Mouse (Mus musculus): ENCODE measurements around the gene Crebl2. TPM values are rescaled to one million over a fixed set of nuclear protein-coding genes. Genes with fewer than 3 reads are reported as not detected.

Gene Crebl2
- total RNA-seq, 4 experiments from 2014 or later = 39.0 to 45.3 (median 42.1) TPM

- no peak for DNase-seq (ENCODE audit: low spot score in 2 of 2)
Measured at GRCm38 (mm10) chr6:134903891-134904884, 74.2 kb downstream of the Crebl2 start.

GRCm38 (mm10) chr6:134905811-134906210 lies 75.9 kb downstream of the Crebl2 start:
- no peak for DNase-seq (ENCODE audit: low spot score in 2 of 2)

Other genes with a start within 250 kb of the Crebl2 start
- gene Mansc1, start 197.7 kb upstream of the Crebl2 start, total RNA-seq (2022) = 10 to 100 TPM; 13.4 to 18.7 (median 14.5) TPM
- 10 to 100 TPM; 36.1 to 41.5 (median 38.2) TPM for gene Borcs5, start 190.6 kb upstream of the Crebl2 start, total RNA-seq (2022)
- gene Dusp16, start 37.5 kb upstream of the Crebl2 start, total RNA-seq (2022) = 10 to 100 TPM in 3 of 4 experiments, 1 to 10 TPM in 1; 9.9 to 16.3 (median 14.0) TPM
- 10 to 100 TPM; 22.9 to 26.3 (median 24.7) TPM for gene Gpr19, start 68.4 kb downstream of the Crebl2 start, total RNA-seq (2022)
- gene Cdkn1b, start 90.2 kb downstream of the Crebl2 start, total RNA-seq (2022) = 10 to 100 TPM; 36.6 to 39.0 (median 37.9) TPM
- gene Apold1, start 151.6 kb downstream of the Crebl2 start, total RNA-seq (2022) = 1 to 10 TPM; 3.8 to 4.8 (median 3.9) TPM
- gene Ddx47, start 181.5 kb downstream of the Crebl2 start, total RNA-seq (2022) = 10 to 100 TPM; 54.2 to 60.6 (median 56.4) TPM
- gene Gprc5a, start 235.5 kb downstream of the Crebl2 start, total RNA-seq (2022) = under 1 TPM in 3 of 4 experiments, not detected in 1; 0.17 to 0.35 (median 0.21) TPM